Mouse (Mus musculus) megakaryocyte, embryonic 14.5 days (primary cell): ENCODE measurements around the gene Hes1.

Experiments
- FLI1 ChIP-seq: IDR thresholded peaks from 2 replicates; pipeline ENCODE4 v1.6.1; 2012; ENCODE audit warnings: low read length, inconsistent platforms, mixed read lengths
- GATA1 ChIP-seq: IDR thresholded peaks from 3 replicates; pipeline ENCODE4 v1.6.1; 2012; ENCODE audit warnings: mixed read lengths, low read length, inconsistent platforms, borderline replicate concordance

DNA sequence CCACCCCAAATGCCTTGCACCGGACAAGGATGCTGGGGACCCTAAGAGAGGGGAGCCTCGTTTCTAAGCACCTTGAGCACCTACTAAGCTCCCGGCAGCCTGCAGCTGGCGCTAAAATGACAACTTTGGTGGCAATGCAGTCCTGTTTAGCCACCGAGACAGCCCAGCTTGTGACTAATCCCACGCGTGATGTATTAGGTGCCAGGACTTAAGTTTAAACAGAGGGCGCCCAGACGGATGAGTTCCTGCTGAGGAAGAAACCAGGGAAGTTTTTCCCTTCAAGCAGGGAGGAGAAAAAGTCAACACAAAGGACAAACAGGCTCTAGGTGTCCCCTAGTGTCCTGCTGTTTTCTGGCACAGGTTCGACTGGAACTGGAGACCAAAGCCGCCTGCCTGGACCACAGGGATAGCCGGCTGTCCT, 6.6 kb downstream of the Hes1 start:
- TF ChIP-seq GATA1 (no peak), FLI1 (no peak)
